Mouse (Mus musculus) right cerebral cortex, postnatal 4 days (tissue): Measurements from ENCODE around the gene Tbl2.

Source experiments
- DNase-seq: peaks from one replicate; pipeline ENCODE4 v3.0.0-alpha.2; 2022

The Tbl2 gene

DNA sequence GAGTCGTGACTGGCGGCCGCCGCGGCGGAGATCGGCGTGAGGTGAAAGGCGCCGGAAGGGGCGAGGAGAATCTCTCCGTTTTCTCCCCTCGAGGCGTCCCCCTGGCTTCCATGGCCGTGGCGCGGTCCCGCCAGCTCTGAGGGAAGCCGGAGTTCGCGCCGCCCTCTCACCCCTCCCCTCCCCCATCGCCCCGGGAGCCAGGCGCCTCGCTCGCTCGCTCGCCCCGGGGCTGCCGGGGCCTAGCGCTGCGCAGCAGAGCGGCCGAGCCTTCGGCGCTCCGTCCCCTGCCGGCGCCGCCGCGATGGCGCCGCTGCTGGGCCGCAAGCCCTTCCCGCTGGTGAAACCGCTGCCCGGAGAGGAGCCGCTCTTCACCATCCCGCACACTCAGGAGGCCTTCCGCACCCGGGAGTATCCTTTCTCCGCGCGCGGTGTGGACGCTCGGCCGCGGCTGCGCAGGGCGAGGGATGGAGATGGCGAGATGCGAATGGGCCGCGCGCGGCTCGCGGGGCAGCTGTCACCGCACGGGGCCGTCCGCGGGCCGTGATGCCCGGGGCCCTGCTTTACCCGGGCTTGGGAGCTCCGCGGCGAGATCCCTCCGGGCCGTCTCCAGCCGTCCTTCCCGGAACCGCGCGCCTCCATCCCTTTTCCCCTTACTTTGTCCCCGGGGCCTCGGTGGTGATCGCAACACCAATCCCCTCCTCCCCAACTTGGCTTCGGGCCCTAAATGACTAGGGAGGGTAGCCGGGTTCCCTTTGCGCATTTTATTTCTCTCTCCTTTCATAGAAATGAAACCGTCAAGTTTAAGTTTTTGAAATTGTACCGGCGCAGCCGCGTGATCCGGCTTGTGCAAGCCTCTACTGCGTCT, 38.1 kb downstream of the Tbl2 start:
- peak; percentile 34 for DNase-seq

DNA sequence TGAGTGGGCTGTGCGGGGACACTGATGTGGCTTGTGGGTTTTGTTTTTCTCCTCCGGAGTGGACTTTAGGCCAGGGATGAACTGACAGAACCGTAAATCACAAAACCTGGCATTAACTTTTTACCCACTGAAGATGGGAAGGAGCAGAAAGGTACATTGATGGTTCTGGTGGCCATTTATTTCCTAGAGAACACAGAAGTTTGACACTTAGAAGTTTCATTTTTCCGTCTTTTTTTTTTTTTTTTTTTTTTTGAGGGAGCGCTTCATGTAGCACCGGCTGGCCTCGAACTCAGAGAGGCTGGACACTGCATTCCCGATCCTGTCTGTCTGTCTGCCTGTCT, 38.7 kb downstream of the Tbl2 start:
- DNase-seq: no peak

DNA sequence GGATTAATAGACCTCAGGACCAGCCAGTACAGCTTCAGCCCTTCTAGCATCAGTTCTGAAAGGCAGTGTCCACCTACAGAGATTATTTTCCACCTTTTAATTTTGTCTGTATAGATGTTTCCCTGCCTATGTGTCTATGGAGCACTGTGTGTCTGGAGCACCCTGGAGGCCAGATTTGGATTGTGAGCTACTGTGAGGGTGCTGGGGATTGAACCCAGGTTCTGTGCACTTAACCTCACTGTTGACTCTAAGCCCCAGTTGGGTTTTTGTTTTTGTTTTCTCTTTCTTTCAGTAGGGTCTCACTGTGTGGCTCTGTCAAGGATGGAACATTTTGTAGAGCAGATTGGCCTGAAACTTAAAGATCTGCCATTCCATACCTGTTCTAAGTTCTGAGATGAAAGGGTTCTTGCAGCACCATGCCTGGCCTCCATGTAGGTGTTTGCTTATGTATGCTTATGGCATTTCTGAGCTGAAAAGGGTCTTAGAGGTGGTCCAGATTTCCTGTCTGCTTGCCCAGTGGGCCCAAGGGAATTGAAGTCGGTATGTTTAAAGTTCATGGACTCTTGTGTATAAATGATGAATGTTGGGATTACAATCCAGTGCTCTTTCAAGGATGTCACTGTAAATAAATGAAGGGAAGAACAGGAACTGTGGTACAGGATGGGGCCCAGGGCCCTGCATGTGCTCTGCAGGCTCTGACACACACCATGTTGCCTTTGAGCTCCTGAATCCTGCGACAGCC, 40.0 kb downstream of the Tbl2 start:
- no peak for DNase-seq

DNA sequence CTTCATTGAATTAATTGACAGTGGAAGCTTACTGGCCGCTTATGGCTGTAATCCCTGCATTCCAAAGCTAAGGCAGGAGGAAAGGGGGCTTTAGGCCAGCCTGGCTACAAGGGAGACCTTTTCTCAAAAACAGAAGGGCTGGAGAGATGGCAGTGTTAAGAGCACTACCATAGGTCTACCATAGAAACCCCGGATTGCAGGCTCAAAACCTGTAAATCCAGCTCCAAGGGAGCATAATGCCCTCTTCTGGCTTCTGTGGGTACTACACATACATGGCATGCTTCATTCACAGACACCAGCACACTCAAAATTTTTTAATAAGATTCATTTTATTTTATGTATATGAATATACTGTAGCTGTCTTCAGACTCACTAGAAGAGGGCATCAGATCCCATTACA, 42.2 kb downstream of the Tbl2 start:
- DNase-seq: peak; percentile 57

DNA sequence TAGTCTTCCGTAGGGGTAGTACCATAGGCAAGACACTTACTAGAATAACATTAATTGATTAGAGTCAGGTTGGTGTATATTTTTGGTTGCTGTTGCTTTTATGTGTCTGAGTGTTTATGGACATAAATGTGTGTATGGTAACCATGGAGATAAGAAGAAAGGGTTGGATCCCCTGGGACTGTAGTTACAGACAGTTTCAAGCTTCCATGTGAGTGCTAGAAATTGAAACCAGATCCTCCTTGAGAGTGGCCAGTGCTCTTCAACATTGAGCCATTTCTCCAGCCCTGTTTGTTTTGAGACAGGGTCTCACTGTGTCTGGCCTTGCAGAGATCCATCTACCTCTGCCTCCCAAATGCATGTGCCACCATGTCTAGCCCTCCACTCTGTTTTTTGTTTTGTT, 43.0 kb downstream of the Tbl2 start:
- DNase-seq: no peak

DNA sequence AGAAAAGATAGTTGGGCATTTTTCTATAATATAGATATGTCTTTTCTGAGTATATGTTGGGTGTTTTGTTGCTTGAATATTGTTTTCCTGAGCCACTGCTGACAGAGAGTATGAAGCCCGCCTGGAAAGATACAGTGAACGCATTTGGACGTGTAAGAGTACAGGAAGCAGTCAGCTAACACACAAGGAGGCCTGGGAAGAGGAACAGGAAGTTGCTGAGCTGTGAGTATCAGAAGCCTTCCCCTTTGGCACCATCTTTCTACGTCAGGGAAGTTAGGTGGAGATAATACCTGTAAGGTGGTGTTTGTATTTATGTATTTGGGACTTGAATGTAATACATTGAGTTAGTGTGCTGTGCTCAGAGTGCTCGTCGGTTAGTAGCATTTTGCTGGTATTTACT, 46.9 kb downstream of the Tbl2 start:
- no peak for DNase-seq

DNA sequence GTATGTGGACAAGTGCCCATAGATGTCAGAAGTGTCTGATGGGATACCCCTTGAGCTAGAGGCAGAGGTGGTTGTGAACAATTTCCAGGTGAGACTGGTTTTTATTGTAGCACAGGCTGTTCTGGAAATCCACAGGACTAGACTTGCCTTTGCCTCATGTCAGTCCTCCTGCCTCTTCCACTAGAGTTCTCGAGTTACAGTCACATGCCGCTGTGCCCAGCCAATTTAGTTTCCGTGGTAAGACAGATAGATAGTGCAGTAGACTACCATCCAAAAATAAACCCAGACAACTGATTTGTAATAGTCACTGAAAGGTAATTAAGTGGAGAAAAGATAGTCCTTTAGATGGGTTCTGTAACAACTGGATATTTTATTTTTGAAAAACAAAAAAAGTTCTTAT, 53.3 kb downstream of the Tbl2 start:
- no peak for DNase-seq

DNA sequence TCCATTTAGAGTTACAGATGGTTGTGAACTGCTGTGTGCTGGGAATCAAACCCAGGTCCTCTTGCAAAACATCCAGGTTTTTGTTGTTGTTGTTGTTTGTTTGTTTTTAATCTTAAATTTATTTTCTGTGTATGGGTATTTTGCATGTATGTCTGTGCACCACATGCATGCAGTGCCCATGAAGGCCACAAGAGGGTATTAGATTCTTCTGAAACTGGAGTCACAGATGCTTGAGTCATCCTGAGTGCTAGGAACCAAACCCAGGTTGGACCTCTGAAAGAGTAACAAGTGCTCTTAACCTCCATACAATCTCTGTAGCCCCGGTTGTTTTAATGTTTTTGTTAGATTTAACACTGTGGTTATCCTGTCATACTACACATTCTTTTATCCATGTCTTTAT, 58.7 kb downstream of the Tbl2 start:
- no peak for DNase-seq
